ENCODE assay signal across 7 mouse cellular contexts in genomic region chr4:148723934-148724719, GRCm38 (mm10).
DNase-seq lines count a peak whose midpoint lies in the region; ATAC-seq and TF ChIP-seq lines count a peak whose summit lies in the region.

No protein-coding gene starts in this region.

- no peak for ATAC-seq in forebrain, postnatal 0 days
- no peak for ATAC-seq in liver, embryonic 15.5 days (ENCODE audit: insufficient read depth)
- no peak for ATAC-seq in erythroid progenitor cell, adult 5-6 weeks (replicated peaks; ENCODE audit: low FRiP score, poor library complexity, severe bottlenecking)

- intact Hi-C loops in gastrocnemius, postnatal 36 days (cut with DNase I), result no loop called here

- no peaks in the 10 kb centered on the region for H3K9me3 ChIP-seq in forebrain, postnatal 0 days (ENCODE audit: low read length)
- H3K9me3 ChIP-seq in liver, embryonic 15.5 days (replicated peaks), result no peaks in the 10 kb centered on the region

- no peak overlapping the region for H3K27ac ChIP-seq in testis, adult 2 months (ENCODE audit: control insufficient read depth, insufficient read depth, low read depth, low read length)
- no peak overlapping the region for H3K27ac ChIP-seq in forebrain, postnatal 0 days (ENCODE audit: low read depth, low read length)
- H3K27ac ChIP-seq in liver, embryonic 15.5 days (replicated peaks), result no peak overlapping the region

- H3K4me2 ChIP-seq in forebrain, postnatal 0 days (ENCODE audit: low read depth), result peak overlapping the region; percentile 46
- peak overlapping the region; percentile 55 for H3K4me2 ChIP-seq in liver, embryonic 15.5 days

- 14% methylated on average over 37 of the region's 39 CpGs for WGBS in forebrain, postnatal 0 days
- 7% methylated on average over 38 of the region's 39 CpGs for WGBS in liver, embryonic 15.5 days (ENCODE audit: insufficient replicate concordance)

- no peaks in the 10 kb centered on the region for H3K27me3 ChIP-seq in testis, adult 2 months (ENCODE audit: control insufficient read depth, insufficient read depth, low read length)
- H3K27me3 ChIP-seq in forebrain, postnatal 0 days (ENCODE audit: insufficient read depth, low read length), result no peaks in the 10 kb centered on the region; the same call in 1 of the 2 replicates
- peaks cover 49% of the 10 kb centered on the region for H3K27me3 ChIP-seq in liver, embryonic 15.5 days

- peak overlapping the region; percentile 36 for H3K4me3 ChIP-seq in testis, adult 2 months (ENCODE audit: control insufficient read depth, low read depth, low read length)
- H3K4me3 ChIP-seq in forebrain, postnatal 0 days (ENCODE audit: low read depth, low read length), result 0 out of 2 replicates have a peak overlapping the region, but pooled peaks have one; percentile 7
- peak overlapping the region; percentile 24; the same call in 1 of the 2 replicates for H3K4me3 ChIP-seq in liver, embryonic 15.5 days (replicated peaks)

- peaks cover 10% of the 10 kb centered on the region for H3K4me1 ChIP-seq in testis, adult 2 months (ENCODE audit: control insufficient read depth, insufficient read depth, low read length)
- H3K4me1 ChIP-seq in forebrain, postnatal 0 days (ENCODE audit: insufficient read depth), result no peaks in the 10 kb centered on the region
- no peaks in the 10 kb centered on the region; the same call in 1 of the 2 replicates for H3K4me1 ChIP-seq in liver, embryonic 15.5 days (replicated peaks)

- no peak for DNase-seq in testis, postnatal 14 days (ENCODE audit: low spot score)
- no peak for DNase-seq in forebrain, postnatal 0 days
- DNase-seq in cerebellum, adult 11-12 months, result no peak
- DNase-seq in gastrocnemius, postnatal 36 days, result no peak

- TF ChIP-seq CTCF in testis, adult 2 months (IDR thresholded peaks at IDR 0.05; ENCODE audit: control insufficient read depth, insufficient read depth, insufficient replicate concordance, low read depth, low read length), result no peak
- no peak for TF ChIP-seq CTCF in forebrain, postnatal 0 days (IDR thresholded peaks at IDR 0.05; ENCODE audit: low read depth)

- 0 out of 2 replicates have a peak overlapping the region, but pooled peaks have one; percentile 22 for H3K9ac ChIP-seq in forebrain, postnatal 0 days
- no peak overlapping the region for H3K9ac ChIP-seq in liver, embryonic 15.5 days

- no peaks in the 10 kb centered on the region for H3K36me3 ChIP-seq in testis, adult 2 months (ENCODE audit: control insufficient read depth, insufficient read depth, low read length)
- H3K36me3 ChIP-seq in forebrain, postnatal 0 days (ENCODE audit: insufficient read depth), result no peaks in the 10 kb centered on the region
- H3K36me3 ChIP-seq in liver, embryonic 15.5 days (replicated peaks), result no peaks in the 10 kb centered on the region

- TF ChIP-seq POLR2A in testis, adult 2 months (IDR thresholded peaks at IDR 0.05; ENCODE audit: control insufficient read depth, low read depth, low read length), result no peak
